Mouse (Mus musculus): Measurements from ENCODE around the gene Lct. TPM values are rescaled to one million over a fixed set of nuclear protein-coding genes. Genes with fewer than 3 reads are reported as not detected.
"Not testable (repeated sequence)": the region's sequence is repeated elsewhere in the genome, so short reads cannot be mapped to it uniquely, and the experiment has no call there.

The Lct gene
- polyA plus RNA-seq, 1 experiment from 2014 or later: 0.10 TPM

GRCm38 (mm10) chr1:128282924-128283323 lies 45.2 kb downstream of the Lct start:
- WGBS: 88% methylated on average over 3 of the region's 3 CpGs
- no peak for DNase-seq (ENCODE audit: low spot score)
- Histone ChIP-seq H3K9me3 (ENCODE audit: control insufficient read depth, low read length) (no peaks in the 10 kb centered on the region), H3K4me3 (ENCODE audit: low read depth, low read length) (no peak overlapping the region), H3K4me2 (no peak overlapping the region), H3K27me3 (replicated peaks; ENCODE audit: control insufficient read depth, insufficient read depth, low read length) (no peaks in the 10 kb centered on the region), H3K36me3 (ENCODE audit: control insufficient read depth, insufficient read depth, low read length) (peaks cover 10% of the 10 kb centered on the region; the same call in 1 of the 2 replicates), H3K4me1 (replicated peaks; ENCODE audit: control insufficient read depth, insufficient read depth, low read length) (no peaks in the 10 kb centered on the region), H3K27ac (ENCODE audit: low read depth, low read length) (no peak overlapping the region), H3K9ac (ENCODE audit: low read depth, low read length) (no peak overlapping the region)
- no peak for ATAC-seq (replicated peaks; ENCODE audit: low FRiP score)

- no peaks in the 10 kb centered on the region for H3K27me3 ChIP-seq (replicated peaks; ENCODE audit: control insufficient read depth, insufficient read depth, low read length)
- no peak overlapping the region for H3K27ac ChIP-seq (ENCODE audit: low read depth, low read length)
- ATAC-seq (replicated peaks; ENCODE audit: low FRiP score) (no peak), DNase-seq (ENCODE audit: low spot score) (no peak)
- no peaks in the 10 kb centered on the region for H3K9me3 ChIP-seq (ENCODE audit: control insufficient read depth, low read length)
- no peaks in the 10 kb centered on the region for H3K4me1 ChIP-seq (replicated peaks; ENCODE audit: control insufficient read depth, insufficient read depth, low read length)
- H3K9ac ChIP-seq (ENCODE audit: low read depth, low read length): no peak overlapping the region
- H3K4me2 ChIP-seq: no peak overlapping the region
- 91% methylated on average over 3 of the region's 3 CpGs for WGBS
- no peak overlapping the region for H3K4me3 ChIP-seq (ENCODE audit: low read depth, low read length)
- peaks cover 18% of the 10 kb centered on the region; the same call in 1 of the 2 replicates for H3K36me3 ChIP-seq (ENCODE audit: control insufficient read depth, insufficient read depth, low read length)
These were observed 46.4 kb downstream of the Lct start for GRCm38 (mm10) chr1:128281753-128282152.

GRCm38 (mm10) chr1:128278563-128278962 lies 49.6 kb downstream of the Lct start:
- H3K36me3 ChIP-seq (ENCODE audit: control insufficient read depth, insufficient read depth, low read length): peaks cover 34% of the 10 kb centered on the region; the same call in 1 of the 2 replicates
- no peak for DNase-seq (ENCODE audit: low spot score)
- H3K27me3 ChIP-seq (replicated peaks; ENCODE audit: control insufficient read depth, insufficient read depth, low read length): no peaks in the 10 kb centered on the region
- H3K4me2 ChIP-seq: no peak overlapping the region
- no peaks in the 10 kb centered on the region for H3K9me3 ChIP-seq (ENCODE audit: control insufficient read depth, low read length)
- WGBS: 90% methylated on average over 3 of the region's 3 CpGs
- no peaks in the 10 kb centered on the region for H3K4me1 ChIP-seq (replicated peaks; ENCODE audit: control insufficient read depth, insufficient read depth, low read length)
- no peak overlapping the region for H3K4me3 ChIP-seq (ENCODE audit: low read depth, low read length)
- H3K27ac ChIP-seq (ENCODE audit: low read depth, low read length): no peak overlapping the region
- no peak overlapping the region for H3K9ac ChIP-seq (ENCODE audit: low read depth, low read length)
- no peak for ATAC-seq (replicated peaks; ENCODE audit: low FRiP score)

GRCm38 (mm10) chr1:128275908-128276307 lies 52.2 kb downstream of the Lct start:
- H3K4me2 ChIP-seq: no peak overlapping the region
- H3K27ac ChIP-seq (ENCODE audit: low read depth, low read length): no peak overlapping the region
- no peak for DNase-seq (ENCODE audit: low spot score)
- no peak overlapping the region for H3K4me3 ChIP-seq (ENCODE audit: low read depth, low read length)
- no peaks in the 10 kb centered on the region for H3K27me3 ChIP-seq (replicated peaks; ENCODE audit: control insufficient read depth, insufficient read depth, low read length)
- 74% methylated on average over 1 of the region's 1 CpGs for WGBS
- H3K9ac ChIP-seq (ENCODE audit: low read depth, low read length): no peak overlapping the region
- H3K4me1 ChIP-seq (replicated peaks; ENCODE audit: control insufficient read depth, insufficient read depth, low read length): no peaks in the 10 kb centered on the region
- H3K9me3 ChIP-seq (ENCODE audit: control insufficient read depth, low read length): no peaks in the 10 kb centered on the region
- peak; percentile 62 for ATAC-seq (replicated peaks; ENCODE audit: low FRiP score)
- H3K36me3 ChIP-seq (ENCODE audit: control insufficient read depth, insufficient read depth, low read length): peaks cover 45% of the 10 kb centered on the region

GRCm38 (mm10) chr1:128270731-128271130 lies 57.4 kb downstream of the Lct start:
- no peak for ATAC-seq (replicated peaks; ENCODE audit: low FRiP score)
- Histone ChIP-seq H3K27ac (ENCODE audit: low read depth, low read length) (no peak overlapping the region), H3K9ac (ENCODE audit: low read depth, low read length) (no peak overlapping the region), H3K27me3 (replicated peaks; ENCODE audit: control insufficient read depth, insufficient read depth, low read length) (no peaks in the 10 kb centered on the region), H3K4me2 (no peak overlapping the region), H3K4me3 (ENCODE audit: low read depth, low read length) (no peak overlapping the region), H3K9me3 (ENCODE audit: control insufficient read depth, low read length) (no peaks in the 10 kb centered on the region), H3K36me3 (ENCODE audit: control insufficient read depth, insufficient read depth, low read length) (peaks cover 41% of the 10 kb centered on the region), H3K4me1 (replicated peaks; ENCODE audit: control insufficient read depth, insufficient read depth, low read length) (no peaks in the 10 kb centered on the region)
- WGBS: 91% methylated on average over 3 of the region's 3 CpGs
- no peak for DNase-seq (ENCODE audit: low spot score)

GRCm38 (mm10) chr1:128267061-128267460 lies 61.1 kb downstream of the Lct start:
- 73% methylated on average over 7 of the region's 7 CpGs for WGBS
- peaks cover 41% of the 10 kb centered on the region for H3K36me3 ChIP-seq (ENCODE audit: control insufficient read depth, insufficient read depth, low read length)
- ATAC-seq (replicated peaks; ENCODE audit: low FRiP score): not testable (repeated sequence)

GRCm38 (mm10) chr1:128244727-128245355 lies 83.3 kb downstream of the Lct start:
- Histone ChIP-seq H3K27ac (ENCODE audit: low read depth, low read length) (peak overlapping the region; percentile 87), H3K36me3 (ENCODE audit: control insufficient read depth, insufficient read depth, low read length) (no peaks in the 10 kb centered on the region), H3K9ac (ENCODE audit: low read depth, low read length) (peak overlapping the region; percentile 89), H3K27me3 (replicated peaks; ENCODE audit: control insufficient read depth, insufficient read depth, low read length) (no peaks in the 10 kb centered on the region), H3K9me3 (ENCODE audit: control insufficient read depth, low read length) (no peaks in the 10 kb centered on the region), H3K4me1 (replicated peaks; ENCODE audit: control insufficient read depth, insufficient read depth, low read length) (peaks cover 4% of the 10 kb centered on the region), H3K4me2 (peak overlapping the region; percentile 91), H3K4me3 (ENCODE audit: low read depth, low read length) (peak overlapping the region; percentile 81)
- peak; percentile 76 for DNase-seq (ENCODE audit: low spot score)
- under 1% methylated on average over 19 of the region's 19 CpGs for WGBS
- peak; percentile 62 for ATAC-seq (replicated peaks; ENCODE audit: low FRiP score)

More at GRCm38 (mm10) chr1:128267061-128267460, 61.1 kb downstream of the Lct start:
- H3K27ac ChIP-seq (ENCODE audit: low read depth, low read length); H3K4me2 ChIP-seq; H3K4me3 ChIP-seq (ENCODE audit: low read depth, low read length); H3K27me3 ChIP-seq (replicated peaks; ENCODE audit: control insufficient read depth, insufficient read depth, low read length); DNase-seq (ENCODE audit: low spot score); H3K4me1 ChIP-seq (replicated peaks; ENCODE audit: control insufficient read depth, insufficient read depth, low read length); H3K9me3 ChIP-seq (ENCODE audit: control insufficient read depth, low read length); H3K9ac ChIP-seq (ENCODE audit: low read depth, low read length): not testable (repeated sequence)

GRCm38 (mm10) chr1:128243996-128244726 lies 84.0 kb downstream of the Lct start:
- Histone ChIP-seq H3K4me3 (ENCODE audit: low read depth, low read length) (peak overlapping the region; percentile 81), H3K27me3 (replicated peaks; ENCODE audit: control insufficient read depth, insufficient read depth, low read length) (no peaks in the 10 kb centered on the region), H3K4me1 (replicated peaks; ENCODE audit: control insufficient read depth, insufficient read depth, low read length) (peaks cover 4% of the 10 kb centered on the region), H3K9me3 (ENCODE audit: control insufficient read depth, low read length) (no peaks in the 10 kb centered on the region), H3K4me2 (peak overlapping the region; percentile 91), H3K36me3 (ENCODE audit: control insufficient read depth, insufficient read depth, low read length) (no peaks in the 10 kb centered on the region), H3K9ac (ENCODE audit: low read depth, low read length) (peak overlapping the region; percentile 89), H3K27ac (ENCODE audit: low read depth, low read length) (peak overlapping the region; percentile 87)
- under 1% methylated on average over 71 of the region's 71 CpGs for WGBS
- DNase-seq (ENCODE audit: low spot score): peak; percentile 99
- ATAC-seq (replicated peaks; ENCODE audit: low FRiP score): peak; percentile 93

All from liver, embryonic 11.5 days (tissue).